Mouse (Mus musculus) erythroblast, embryonic 14.5 days (primary cell): ENCODE results near the gene Atg9a.

ENCODE experiments used
- GATA1 ChIP-seq: IDR thresholded peaks from 2 replicates; pipeline ENCODE4 v1.6.1; 2012; ENCODE audit warnings: low read length, inconsistent platforms, mixed read lengths
- TAL1 ChIP-seq: IDR thresholded peaks from 3 replicates; pipeline ENCODE4 v1.6.1; 2012; ENCODE audit warnings: low read length, inconsistent platforms, mixed read lengths

GRCm38 (mm10) chr1:75217893-75218226, 25.9 kb upstream of the Atg9a start:
- no peak for TF ChIP-seq TAL1
- TF ChIP-seq GATA1: no peak
